Mouse (Mus musculus): Measurements from ENCODE around the gene Retreg3. TPM values are rescaled to one million over a fixed set of nuclear protein-coding genes. Genes with fewer than 3 reads are reported as not detected.

The Retreg3 gene
- 21.8 and 22.1 TPM in 2 replicates for polyA plus RNA-seq (2015; fragmentation: Nextera tagmentation; extraction: Ambion mirVana)

GRCm38 (mm10) chr11:101119761-101120544, at the start of gene Retreg3, which contains the start of gene Tubg1:
Gene Retreg3 (minus strand): TSS chr11:101119893.
Gene Tubg1 (plus strand): TSS chr11:101119938.
- Histone ChIP-seq H3K27ac (peak within 1 kb of the TSS; percentile 93), H3K9me3 (no peaks in the 10 kb centered on the region), H3K4me1 (peaks cover 30% of the 10 kb centered on the region), H3K4me2 (peak within 1 kb of the TSS; percentile 89), H3K36me3 (peaks cover 14% of the 10 kb centered on the region), H3K27me3 (no peaks in the 10 kb centered on the region), H3K4me3 (peak within 1 kb of the TSS; percentile 84), H3K9ac (peak within 1 kb of the TSS; percentile 87)
- under 1% methylated on average over 61 of the region's 61 CpGs for WGBS
- ATAC-seq (ENCODE audit: borderline replicate concordance, extremely low read depth, low FRiP score, low TSS enrichment) = peak; percentile 97

GRCm38 (mm10) chr11:101168301-101168980, 48.7 kb upstream of the Retreg3 start:
- H3K4me1 ChIP-seq = peaks cover 66% of the 10 kb centered on the region

GRCm38 (mm10) chr11:101167963-101168300, 48.2 kb upstream of the Retreg3 start:
- WGBS = 71% methylated on average over 8 of the region's 8 CpGs
- peaks cover 29% of the 10 kb centered on the region for H3K27me3 ChIP-seq
- peaks cover 43% of the 10 kb centered on the region for H3K36me3 ChIP-seq
- H3K4me1 ChIP-seq = peaks cover 66% of the 10 kb centered on the region
- H3K9ac ChIP-seq = no peak overlapping the region
- H3K27ac ChIP-seq = no peak overlapping the region
- H3K4me2 ChIP-seq = peak overlapping the region; percentile 89
- no peak for ATAC-seq (ENCODE audit: borderline replicate concordance, extremely low read depth, low FRiP score, low TSS enrichment)
- no peaks in the 10 kb centered on the region for H3K9me3 ChIP-seq
- no peak overlapping the region for H3K4me3 ChIP-seq

More at GRCm38 (mm10) chr11:101168301-101168980, 48.7 kb upstream of the Retreg3 start:
- Histone ChIP-seq H3K9ac (no peak overlapping the region), H3K4me3 (peak overlapping the region; percentile 75), H3K4me2 (peak overlapping the region; percentile 89), H3K27me3 (peaks cover 29% of the 10 kb centered on the region), H3K36me3 (peaks cover 37% of the 10 kb centered on the region), H3K27ac (no peak overlapping the region), H3K9me3 (no peaks in the 10 kb centered on the region)
- no peak for ATAC-seq (ENCODE audit: borderline replicate concordance, extremely low read depth, low FRiP score, low TSS enrichment)
- WGBS = 56% methylated on average over 18 of the region's 18 CpGs

GRCm38 (mm10) chr11:101167211-101167962, 47.7 kb upstream of the Retreg3 start:
- peaks cover 47% of the 10 kb centered on the region for H3K36me3 ChIP-seq
- no peak overlapping the region for H3K27ac ChIP-seq
- H3K4me1 ChIP-seq = peaks cover 65% of the 10 kb centered on the region
- no peak overlapping the region for H3K9ac ChIP-seq
- WGBS = 80% methylated on average over 19 of the region's 19 CpGs
- no peak overlapping the region for H3K4me2 ChIP-seq
- peaks cover 29% of the 10 kb centered on the region for H3K27me3 ChIP-seq
- no peaks in the 10 kb centered on the region for H3K9me3 ChIP-seq
- no peak for ATAC-seq (ENCODE audit: borderline replicate concordance, extremely low read depth, low FRiP score, low TSS enrichment)
- no peak overlapping the region for H3K4me3 ChIP-seq

- Histone ChIP-seq H3K36me3 (peaks cover 57% of the 10 kb centered on the region), H3K27ac (no peak overlapping the region), H3K9ac (no peak overlapping the region), H3K4me3 (no peak overlapping the region), H3K27me3 (peaks cover 29% of the 10 kb centered on the region), H3K4me2 (no peak overlapping the region), H3K9me3 (no peaks in the 10 kb centered on the region), H3K4me1 (peaks cover 60% of the 10 kb centered on the region)
- ATAC-seq (ENCODE audit: borderline replicate concordance, extremely low read depth, low FRiP score, low TSS enrichment) = no peak
- 81% methylated on average over 14 of the region's 14 CpGs for WGBS
Measured at GRCm38 (mm10) chr11:101166357-101166756, 46.7 kb upstream of the Retreg3 start.

- H3K27ac ChIP-seq = peak overlapping the region; percentile 38; the same call in 1 of the 2 replicates
- no peaks in the 10 kb centered on the region for H3K9me3 ChIP-seq
- H3K36me3 ChIP-seq = peaks cover 59% of the 10 kb centered on the region
- peaks cover 56% of the 10 kb centered on the region for H3K4me1 ChIP-seq
- H3K27me3 ChIP-seq = peaks cover 29% of the 10 kb centered on the region
- H3K9ac ChIP-seq = no peak overlapping the region
- peak overlapping the region; percentile 26; the same call in 1 of the 2 replicates for H3K4me2 ChIP-seq
- whole genome bisulfite sequencing = 37% methylated on average over 35 of the region's 35 CpGs
- H3K4me3 ChIP-seq = no peak overlapping the region
- ATAC-seq (ENCODE audit: borderline replicate concordance, extremely low read depth, low FRiP score, low TSS enrichment) = no peak
Measured at GRCm38 (mm10) chr11:101164677-101165580, 45.2 kb upstream of the Retreg3 start.

- no peak for ATAC-seq (ENCODE audit: borderline replicate concordance, extremely low read depth, low FRiP score, low TSS enrichment)
- peaks cover 29% of the 10 kb centered on the region for H3K27me3 ChIP-seq
- H3K36me3 ChIP-seq = peaks cover 59% of the 10 kb centered on the region
- H3K27ac ChIP-seq = no peak overlapping the region
- no peak overlapping the region for H3K9ac ChIP-seq
- peaks cover 50% of the 10 kb centered on the region for H3K4me1 ChIP-seq
- H3K9me3 ChIP-seq = no peaks in the 10 kb centered on the region
- H3K4me3 ChIP-seq = no peak overlapping the region
- H3K4me2 ChIP-seq = peak overlapping the region; percentile 26
- 29% methylated on average over 21 of the region's 21 CpGs for WGBS
Measured at GRCm38 (mm10) chr11:101164351-101164665, 44.6 kb upstream of the Retreg3 start.

GRCm38 (mm10) chr11:101163476-101164350, 44.0 kb upstream of the Retreg3 start:
- peak; percentile 8 for ATAC-seq (ENCODE audit: borderline replicate concordance, extremely low read depth, low FRiP score, low TSS enrichment)
- Histone ChIP-seq H3K27ac (no peak overlapping the region), H3K27me3 (peaks cover 29% of the 10 kb centered on the region), H3K4me2 (peak overlapping the region; percentile 26), H3K9ac (no peak overlapping the region), H3K36me3 (peaks cover 59% of the 10 kb centered on the region), H3K4me1 (peaks cover 44% of the 10 kb centered on the region), H3K4me3 (no peak overlapping the region), H3K9me3 (no peaks in the 10 kb centered on the region)
- WGBS = 40% methylated on average over 49 of the region's 49 CpGs

- no peak overlapping the region for H3K4me2 ChIP-seq
- no peak overlapping the region for H3K27ac ChIP-seq
- H3K27me3 ChIP-seq = peaks cover 27% of the 10 kb centered on the region
- H3K4me1 ChIP-seq = peaks cover 34% of the 10 kb centered on the region
- no peak overlapping the region for H3K4me3 ChIP-seq
- peaks cover 58% of the 10 kb centered on the region for H3K36me3 ChIP-seq
- no peaks in the 10 kb centered on the region for H3K9me3 ChIP-seq
- no peak for ATAC-seq (ENCODE audit: borderline replicate concordance, extremely low read depth, low FRiP score, low TSS enrichment)
- H3K9ac ChIP-seq = no peak overlapping the region
- WGBS = 57% methylated on average over 5 of the region's 5 CpGs
Measured at GRCm38 (mm10) chr11:101162772-101163171, 43.1 kb upstream of the Retreg3 start.

- ATAC-seq (ENCODE audit: borderline replicate concordance, extremely low read depth, low FRiP score, low TSS enrichment) = no peak
- Histone ChIP-seq H3K27me3 (peaks cover 23% of the 10 kb centered on the region), H3K4me1 (peaks cover 34% of the 10 kb centered on the region), H3K9me3 (no peaks in the 10 kb centered on the region), H3K4me3 (no peak overlapping the region), H3K4me2 (no peak overlapping the region), H3K27ac (no peak overlapping the region), H3K9ac (no peak overlapping the region), H3K36me3 (peaks cover 53% of the 10 kb centered on the region)
- 53% methylated on average over 5 of the region's 5 CpGs for WGBS
Measured at GRCm38 (mm10) chr11:101162301-101162700, 42.6 kb upstream of the Retreg3 start.
